Mouse (Mus musculus) gastrocnemius, postnatal 25 days (tissue): ENCODE results near the gene Swi5. TPM values are rescaled to one million over a fixed set of nuclear protein-coding genes. Genes with fewer than 3 reads are reported as not detected.

Source experiments
- DNase-seq: peaks from one replicate; pipeline ENCODE4 v3.0.0; 2022
- long read RNA-seq, 2 experiments: library from polyadenylated mRNA; stranded (forward); transcript quantifications; one replicate each; pipeline ENCODE4 v2.0.0; 2021
- total RNA-seq, 2 experiments: library from RNA; stranded (reverse); gene quantifications; 1 replicate in 1 of 2; 2 replicates in 1 of 2; pipeline ENCODE4 v1.2.3; 2021

Gene Swi5
- total RNA-seq, result 100 to 1,000 TPM; 112 to 120 TPM
- long read RNA-seq, experiment 1, transcript Swi5-207 (5 exons, 768 nt), result major isoform, 209 of 288 reads
- long read RNA-seq, experiment 1, partial matches to known transcripts, result 5 of 288 reads
- long read RNA-seq, experiment 1, other reads (novel, unspliced or antisense), result 67 of 288 reads
- long read RNA-seq, experiment 2, transcript Swi5-207 (5 exons, 768 nt), result major isoform, 119 of 161 reads
- long read RNA-seq, experiment 2, partial matches to known transcripts, result 1 of 161 reads
- long read RNA-seq, experiment 2, other reads (novel, unspliced or antisense), result 39 of 161 reads

GRCm38 (mm10) chr2:32287923-32288367 lies at the start of gene Swi5:
Swi5 (minus strand) TSS chr2:32288075.
- peak; percentile 99 for DNase-seq

- DNase-seq, result no peak
These were observed 48.0 kb upstream of the Swi5 start for GRCm38 (mm10) chr2:32335888-32336287.

GRCm38 (mm10) chr2:32332159-32332558 lies 44.3 kb upstream of the Swi5 start:
- no peak for DNase-seq

GRCm38 (mm10) chr2:32329531-32329930 lies 41.7 kb upstream of the Swi5 start:
- no peak for DNase-seq

- DNase-seq, result no peak
These were observed 41.1 kb upstream of the Swi5 start for GRCm38 (mm10) chr2:32328911-32329460.

GRCm38 (mm10) chr2:32327200-32327599 lies 39.3 kb upstream of the Swi5 start:
- DNase-seq, result no peak

GRCm38 (mm10) chr2:32325342-32325741 lies 37.5 kb upstream of the Swi5 start:
- DNase-seq, result no peak

GRCm38 (mm10) chr2:32324322-32324721 lies 36.4 kb upstream of the Swi5 start:
- no peak for DNase-seq

GRCm38 (mm10) chr2:32322754-32323741 lies 35.2 kb upstream of the Swi5 start:
- no peak for DNase-seq

GRCm38 (mm10) chr2:32321591-32322298 lies 33.9 kb upstream of the Swi5 start:
- DNase-seq, result no peak

- DNase-seq, result no peak
These were observed 32.8 kb upstream of the Swi5 start for GRCm38 (mm10) chr2:32320721-32321120.

- peak; percentile 75 for DNase-seq
These were observed 32.0 kb upstream of the Swi5 start for GRCm38 (mm10) chr2:32319586-32320580.

GRCm38 (mm10) chr2:32318709-32319585 lies 31.1 kb upstream of the Swi5 start:
- DNase-seq, result no peak

- DNase-seq, result peak; percentile 86
These were observed 30.0 kb upstream of the Swi5 start for GRCm38 (mm10) chr2:32317791-32318417.

- DNase-seq, result peak; percentile 34
These were observed 29.2 kb upstream of the Swi5 start for GRCm38 (mm10) chr2:32316887-32317656.

GRCm38 (mm10) chr2:32315751-32316150 lies 27.9 kb upstream of the Swi5 start:
- peak; percentile 67 for DNase-seq

- no peak for DNase-seq
These were observed 27.0 kb upstream of the Swi5 start for GRCm38 (mm10) chr2:32314831-32315230.

- peak; percentile 81 for DNase-seq
These were observed 24.6 kb upstream of the Swi5 start for GRCm38 (mm10) chr2:32312318-32312964.
